Mouse (Mus musculus) lung, embryonic 14.5 days (tissue): ENCODE measurements around the gene Matn1. TPM values are rescaled to one million over a fixed set of nuclear protein-coding genes. Genes with fewer than 3 reads are reported as not detected.

Experiments used
- ATAC-seq: fragments of 200-750 bp; cut with Nextera tagmentation; 2 replicates; pipeline ENCODE4 v1.8.0; 2017; ENCODE audit warnings: mild to moderate bottlenecking, moderate TSS enrichment, moderate library complexity; ENCODE audit not compliant: insufficient read depth
- DNase-seq: peaks from one replicate; pipeline ENCODE4 v3.0.0-alpha.2; 2015
- H3K27ac ChIP-seq: fragments of 300-500 bp; sonication (generic); 2 replicates; pipeline ENCODE4 v1.5.1; 2014; ENCODE audit warnings: low read depth, mild to moderate bottlenecking, moderate library complexity
- H3K27me3 ChIP-seq: fragments of 300-500 bp; sonication (generic); 2 replicates; pipeline ENCODE4 v1.6.1; 2014; ENCODE audit warnings: low read length, control low read depth; ENCODE audit not compliant: insufficient read depth
- H3K36me3 ChIP-seq: fragments of 300-500 bp; sonication (generic); 2 replicates; pipeline ENCODE4 v1.6.1; 2014; ENCODE audit warnings: control low read depth; ENCODE audit not compliant: insufficient read depth
- H3K4me1 ChIP-seq: fragments of 300-500 bp; sonication (generic); 2 replicates; pipeline ENCODE4 v1.6.1; 2014; ENCODE audit warnings: antibody characterized with exemption, control low read depth; ENCODE audit not compliant: insufficient read depth
- H3K4me2 ChIP-seq: fragments of 300-500 bp; sonication (generic); 2 replicates; pipeline ENCODE4 v1.6.1; 2014; ENCODE audit warnings: mild to moderate bottlenecking
- H3K4me3 ChIP-seq: fragments of 300-500 bp; sonication (generic); 2 replicates; pipeline ENCODE4 v1.5.1; 2014; ENCODE audit warnings: low read depth, low read length
- H3K9ac ChIP-seq: fragments of 300-500 bp; sonication (generic); 2 replicates; pipeline ENCODE4 v1.6.1; 2014
- H3K9me3 ChIP-seq: fragments of 300-500 bp; sonication (generic); 2 replicates; pipeline ENCODE4 v1.6.1; 2016; ENCODE audit warnings: low read depth, low read length, control low read depth
- CTCF ChIP-seq: IDR thresholded peaks from 2 replicates; pipeline ENCODE4 v1.5.1; 2016; ENCODE audit warnings: antibody characterized with exemption, low read depth
- WGBS: fragments of 180-500 bp; shearing (Covaris S2); extraction: QIAGEN DNeasy Blood & Tissue Kit; methylation state at CpG from one replicate; pipeline ENCODE4 v1.1.7; 2014; 5-methylcytosine and 5-hydroxymethylcytosine counted together
- polyA plus RNA-seq: library from polyadenylated mRNA; unstranded; fragments of >200 nt; fragmentation: Nextera tagmentation; extraction: Ambion mirVana; gene quantifications from 2 replicates; pipeline ENCODE4 v1.2.1, GENCODE M21; 2014

Gene Matn1
- polyA plus RNA-seq, 1 experiment from 2014 or later: not detected

DNA sequence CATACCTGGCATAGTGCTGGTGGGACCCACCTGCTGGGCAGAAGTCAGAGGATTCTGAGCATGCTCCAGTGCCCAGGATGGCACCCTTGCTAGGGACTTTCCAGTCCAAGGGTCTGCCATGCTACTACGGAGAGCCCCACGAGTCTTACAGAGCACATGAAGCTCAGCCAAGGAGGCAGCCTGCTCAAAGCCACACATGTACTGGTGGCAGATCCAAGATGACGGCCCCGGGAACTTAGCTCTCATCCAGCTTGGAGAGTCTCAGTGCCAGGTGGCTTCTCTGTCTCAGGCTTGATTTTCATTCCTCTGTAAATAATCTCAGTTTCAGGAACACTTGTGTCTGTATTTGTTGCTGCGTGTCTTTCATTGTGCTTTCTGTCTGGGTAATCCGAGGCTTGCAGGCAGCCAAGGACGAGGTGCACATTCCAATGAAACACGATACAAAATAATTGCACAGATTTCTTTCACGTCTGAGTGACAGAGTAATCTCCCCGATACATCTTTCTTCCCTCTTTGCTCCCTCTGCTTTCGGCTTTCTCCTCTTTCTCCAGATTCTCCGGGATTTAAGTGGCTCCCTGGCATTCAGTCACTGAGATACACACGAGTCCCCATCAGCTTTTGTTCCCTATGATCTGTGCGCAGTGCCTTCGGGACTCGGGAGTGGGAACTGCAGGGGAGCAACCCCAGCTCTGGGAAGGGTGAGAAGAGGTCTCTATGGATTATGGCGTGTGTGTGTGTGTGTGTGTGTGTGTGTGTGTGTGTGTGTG lies 40.4 kb downstream of the Matn1 start:
- no peak for ATAC-seq
- no peak overlapping the region for H3K4me3 ChIP-seq
- no peaks in the 10 kb centered on the region for H3K27me3 ChIP-seq
- H3K9me3 ChIP-seq: no peaks in the 10 kb centered on the region
- no peak for TF ChIP-seq CTCF
- no peak for DNase-seq
- no peak overlapping the region for H3K9ac ChIP-seq
- H3K4me1 ChIP-seq: no peaks in the 10 kb centered on the region
- H3K4me2 ChIP-seq: no peak overlapping the region
- no peaks in the 10 kb centered on the region for H3K36me3 ChIP-seq
- WGBS: 50% methylated on average over 17 of the region's 17 CpGs
- no peak overlapping the region for H3K27ac ChIP-seq

GRCm38 (mm10) chr4:130987046-130987445 lies 42.9 kb downstream of the Matn1 start:
- no peaks in the 10 kb centered on the region for H3K4me1 ChIP-seq
- no peak overlapping the region for H3K9ac ChIP-seq
- H3K36me3 ChIP-seq: no peaks in the 10 kb centered on the region
- H3K27me3 ChIP-seq: no peaks in the 10 kb centered on the region
- H3K4me3 ChIP-seq: no peak overlapping the region
- no peak overlapping the region for H3K4me2 ChIP-seq
- no peak for TF ChIP-seq CTCF
- 78% methylated on average over 4 of the region's 4 CpGs for WGBS
- H3K9me3 ChIP-seq: no peaks in the 10 kb centered on the region
- no peak overlapping the region for H3K27ac ChIP-seq
- DNase-seq (no peak), ATAC-seq (no peak)

DNA sequence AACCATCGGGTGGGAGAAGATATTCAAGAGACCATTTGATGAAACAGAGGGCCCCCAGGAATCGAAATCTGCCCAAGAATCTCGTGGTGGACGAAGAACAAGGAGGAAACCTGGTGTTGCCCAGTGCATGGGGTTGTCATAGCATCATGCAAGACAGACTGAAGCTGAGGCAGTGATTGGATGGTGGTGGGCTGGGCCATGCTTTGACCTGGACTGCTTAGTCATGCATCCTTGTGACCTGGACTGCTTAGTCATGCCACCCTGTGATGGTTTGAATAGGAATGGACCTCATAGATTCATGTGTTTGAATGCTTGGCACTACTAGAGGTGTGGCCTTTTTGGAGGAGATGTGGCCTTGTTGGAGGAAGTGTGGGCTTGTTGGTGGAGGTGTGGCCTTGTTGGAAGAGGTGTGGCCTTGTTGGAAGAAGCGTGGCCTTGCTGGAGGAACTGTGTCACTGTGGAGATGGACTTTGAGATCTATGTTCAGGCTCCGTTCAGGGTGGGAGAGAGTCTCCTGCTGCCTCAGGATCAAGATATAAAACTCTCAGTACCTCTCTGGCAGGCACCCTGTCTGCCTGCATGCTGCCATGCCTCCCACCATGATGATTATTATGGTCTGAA lies 44.1 kb downstream of the Matn1 start:
- no peaks in the 10 kb centered on the region for H3K27me3 ChIP-seq
- no peak for TF ChIP-seq CTCF
- H3K27ac ChIP-seq: no peak overlapping the region
- WGBS: 73% methylated on average over 6 of the region's 6 CpGs
- no peaks in the 10 kb centered on the region for H3K9me3 ChIP-seq
- H3K4me1 ChIP-seq: no peaks in the 10 kb centered on the region
- H3K4me3 ChIP-seq: no peak overlapping the region
- H3K4me2 ChIP-seq: no peak overlapping the region
- no peaks in the 10 kb centered on the region for H3K36me3 ChIP-seq
- ATAC-seq (no peak), DNase-seq (no peak)
- H3K9ac ChIP-seq: no peak overlapping the region

- no peak overlapping the region for H3K4me2 ChIP-seq
- no peaks in the 10 kb centered on the region for H3K36me3 ChIP-seq
- WGBS: 62% methylated on average over 9 of the region's 9 CpGs
- TF ChIP-seq CTCF: no peak
- H3K9ac ChIP-seq: no peak overlapping the region
- no peaks in the 10 kb centered on the region for H3K9me3 ChIP-seq
- H3K27me3 ChIP-seq: no peaks in the 10 kb centered on the region
- ATAC-seq (no peak), DNase-seq (peak; percentile 11)
- H3K27ac ChIP-seq: no peak overlapping the region
- H3K4me3 ChIP-seq: no peak overlapping the region
- no peaks in the 10 kb centered on the region for H3K4me1 ChIP-seq
Measured at GRCm38 (mm10) chr4:130989146-130989545, 45.0 kb downstream of the Matn1 start.

GRCm38 (mm10) chr4:130990966-130991365 lies 46.8 kb downstream of the Matn1 start:
- no peak overlapping the region for H3K4me2 ChIP-seq
- H3K36me3 ChIP-seq: no peaks in the 10 kb centered on the region
- WGBS: 89% methylated on average over 5 of the region's 5 CpGs
- ATAC-seq (no peak), DNase-seq (no peak)
- no peak for TF ChIP-seq CTCF
- 0 out of 2 replicates have a peak, but pooled peaks cover 7% of the 10 kb centered on the region for H3K9me3 ChIP-seq
- no peak overlapping the region for H3K27ac ChIP-seq
- no peaks in the 10 kb centered on the region for H3K27me3 ChIP-seq
- H3K4me1 ChIP-seq: no peaks in the 10 kb centered on the region
- no peak overlapping the region for H3K9ac ChIP-seq
- no peak overlapping the region for H3K4me3 ChIP-seq

GRCm38 (mm10) chr4:130994556-130994955 lies 50.4 kb downstream of the Matn1 start:
- H3K4me2 ChIP-seq: no peak overlapping the region
- no peaks in the 10 kb centered on the region for H3K4me1 ChIP-seq
- ATAC-seq: no peak
- H3K9me3 ChIP-seq: 0 out of 2 replicates have a peak, but pooled peaks cover 7% of the 10 kb centered on the region
- H3K9ac ChIP-seq: no peak overlapping the region
- no peak overlapping the region for H3K4me3 ChIP-seq
- H3K36me3 ChIP-seq: no peaks in the 10 kb centered on the region
- WGBS: 72% methylated on average over 8 of the region's 8 CpGs
- TF ChIP-seq CTCF: no peak
- H3K27me3 ChIP-seq: no peaks in the 10 kb centered on the region
- H3K27ac ChIP-seq: no peak overlapping the region
- DNase-seq: no peak

GRCm38 (mm10) chr4:130999744-131000527 lies 55.8 kb downstream of the Matn1 start:
- Histone ChIP-seq H3K4me3 (no peak overlapping the region), H3K4me2 (no peak overlapping the region), H3K27me3 (no peaks in the 10 kb centered on the region), H3K36me3 (no peaks in the 10 kb centered on the region), H3K9me3 (0 out of 2 replicates have a peak, but pooled peaks cover 6% of the 10 kb centered on the region), H3K4me1 (no peaks in the 10 kb centered on the region), H3K27ac (no peak overlapping the region), H3K9ac (no peak overlapping the region)
- no peak for DNase-seq
- no peak for TF ChIP-seq CTCF
- WGBS: 71% methylated on average over 5 of the region's 5 CpGs
- ATAC-seq: no peak
